8 mouse cellular contexts compared by ENCODE assay signal in genomic region chr2:147984547-147985260, GRCm38 (mm10).
DNase-seq lines count a peak whose midpoint lies in the region; ATAC-seq lines count a peak whose summit lies in the region.

No protein-coding gene starts in this region.

- DNase-seq in cerebellum, adult 11 months = no peak
- DNase-seq in cerebellum, adult 9-10 months = peak; percentile 5
- DNase-seq in kidney, adult 8-10 months = peak; percentile 18 to 23
- DNase-seq in gastrocnemius, postnatal 36 days = no peak
- no peak for DNase-seq in T-cell, adult 2 months (ENCODE audit: low spot score)
- DNase-seq in urinary bladder, adult 2 months (ENCODE audit: low spot score) = no peak

- no peaks in the 10 kb centered on the region for H3K27me3 ChIP-seq in liver, embryonic 16.5 days (ENCODE audit: control insufficient read depth, insufficient read depth, low read depth, low read length)

- H3K4me2 ChIP-seq in liver, embryonic 16.5 days (ENCODE audit: low read depth, low read length) = no peak overlapping the region

- peak; percentile 61; the same call in 1 of the 2 replicates for ATAC-seq in cerebellum, adult (ENCODE audit: insufficient number of reproducible peaks, low FRiP score, low TSS enrichment)
- 0 out of 2 replicates have a peak, but pooled peaks have one; percentile 49 for ATAC-seq in liver, embryonic 16.5 days (ENCODE audit: low read depth)

- 0 out of 2 replicates have a peak overlapping the region, but pooled peaks have one; percentile 26 for H3K27ac ChIP-seq in liver, embryonic 16.5 days (ENCODE audit: low read length)

- intact Hi-C loops in gastrocnemius, postnatal 36 days (cut with DNase I) = no loop called here

- H3K9me3 ChIP-seq in liver, embryonic 16.5 days (replicated peaks; ENCODE audit: control insufficient read depth, low read length) = no peaks in the 10 kb centered on the region

- 39% methylated on average over 12 of the region's 12 CpGs for WGBS in liver, embryonic 16.5 days (ENCODE audit: insufficient replicate concordance)

- no peak overlapping the region for H3K9ac ChIP-seq in liver, embryonic 16.5 days (ENCODE audit: low read depth, low read length)

- no peak overlapping the region for H3K4me3 ChIP-seq in liver, embryonic 16.5 days (ENCODE audit: low read depth, low read length)

- H3K4me1 ChIP-seq in liver, embryonic 16.5 days (ENCODE audit: control insufficient read depth, low read depth, low read length) = no peaks in the 10 kb centered on the region; the same call in 1 of the 2 replicates

- no peaks in the 10 kb centered on the region for H3K36me3 ChIP-seq in liver, embryonic 16.5 days (ENCODE audit: control insufficient read depth, insufficient read depth)

Comparison
In these comparisons a context has a peak if more than half of its experiments do, and no peak if none do; other contexts are left out.
1. DNase-seq: peak in cerebellum, adult 9-10 months (single experiment) and kidney, adult 8-10 months (2 of 2); none in cerebellum, adult 11 months (single experiment), gastrocnemius, postnatal 36 days (0 of 2), T-cell, adult 2 months (single experiment) and urinary bladder, adult 2 months (single experiment).